In the genomic region with DNA sequence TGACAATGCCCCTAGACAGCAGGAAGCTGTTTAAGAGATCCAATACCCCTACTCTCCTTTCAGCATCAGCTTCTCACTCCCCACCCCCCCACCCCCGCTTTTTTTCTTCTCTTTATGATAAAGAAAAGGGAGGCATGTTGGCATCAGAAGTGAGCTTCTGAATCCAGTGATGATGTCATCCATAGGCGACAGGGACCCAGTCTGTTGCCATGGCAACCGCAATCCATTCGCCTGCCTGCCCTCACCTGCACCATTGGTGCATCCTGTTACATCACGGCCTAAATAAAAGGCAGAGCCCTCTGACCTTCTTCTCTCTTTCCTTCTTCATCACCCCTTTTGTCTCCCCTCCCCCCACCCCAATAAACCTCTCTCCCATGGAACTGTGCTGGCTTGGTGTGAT, we compare ENCODE assay signal across 28 mouse cellular contexts. TPM values are rescaled to one million over a fixed set of nuclear protein-coding genes. Genes with fewer than 3 reads are reported as not detected.
DNase-seq lines count a peak whose midpoint lies in the region; ATAC-seq lines count a peak whose summit lies in the region.
"Had no signal": no experiment of that assay in that cellular context is flagged by ENCODE, and none has a peak within 500 bp of the region (broad histone marks: within the 10 kb centered on the region; RNA-seq: fewer than 3 reads in every experiment).

No protein-coding gene starts in this region.

- peak; percentile 54 for DNase-seq in forebrain, embryonic 14.5 days (ENCODE audit: low spot score)
- no peak for DNase-seq in forebrain, embryonic 10.5 days (ENCODE audit: extremely low spot score, low spot score)
- DNase-seq in retina, embryonic 14.5 days (ENCODE audit: low spot score): peak; percentile 35
- DNase-seq in retina, postnatal 1 day: no peak
- peak; percentile 81 for DNase-seq in R1 (ENCODE audit: low read depth, low spot score)
- no peak for DNase-seq in left cerebral cortex, postnatal 10 days (ENCODE audit: extremely low spot score in 1 of 2, low spot score in 2 of 2)
- DNase-seq: adrenal gland, postnatal 14 days; cerebellum, adult 11 months; gastrocnemius, postnatal 36 days; heart, adult 2 months; heart, postnatal 14 days; kidney, adult 9 months; kidney, postnatal 25 days; liver, postnatal 0 days; right cerebral cortex, adult 18-20 months had no signal

- H3K27me3 ChIP-seq in forebrain, embryonic 14.5 days (replicated peaks; ENCODE audit: control insufficient read depth, insufficient read depth, low read length): no peaks in the 10 kb centered on the region
- no peaks in the 10 kb centered on the region for H3K27me3 ChIP-seq in forebrain, embryonic 10.5 days (ENCODE audit: poor library complexity, severe bottlenecking)
- no peaks in the 10 kb centered on the region for H3K27me3 ChIP-seq in kidney, embryonic 16.5 days (ENCODE audit: insufficient read depth, low read length)
- H3K27me3 ChIP-seq: heart, embryonic 13.5 days; hindbrain, embryonic 13.5 days; intestine, embryonic 15.5 days; neural tube, embryonic 12.5 days had no signal

- no peaks in the 10 kb centered on the region; the same call in 1 of the 2 replicates for H3K36me3 ChIP-seq in forebrain, embryonic 14.5 days (ENCODE audit: control insufficient read depth, insufficient read depth, low read length)
- peaks cover 11% of the 10 kb centered on the region for H3K36me3 ChIP-seq in forebrain, embryonic 10.5 days (replicated peaks)
- H3K36me3 ChIP-seq in kidney, embryonic 16.5 days (ENCODE audit: insufficient read depth, low read length): 0 out of 2 replicates have a peak, but pooled peaks cover 4% of the 10 kb centered on the region
- H3K36me3 ChIP-seq: intestine, embryonic 15.5 days had no signal

- H3K9me3 ChIP-seq in forebrain, embryonic 14.5 days (replicated peaks; ENCODE audit: control insufficient read depth, low read length): no peaks in the 10 kb centered on the region
- H3K9me3 ChIP-seq in forebrain, embryonic 10.5 days: no peaks in the 10 kb centered on the region
- no peaks in the 10 kb centered on the region for H3K9me3 ChIP-seq in kidney, embryonic 16.5 days (ENCODE audit: low read length)
- H3K9me3 ChIP-seq: heart, embryonic 13.5 days; hindbrain, embryonic 13.5 days; intestine, embryonic 15.5 days; midbrain, embryonic 10.5 days; neural tube, embryonic 12.5 days had no signal

- intact Hi-C loops in left cerebral cortex, postnatal 10 days (cut with DNase I): no loop called here

- no peak overlapping the region for H3K9ac ChIP-seq in forebrain, embryonic 14.5 days (ENCODE audit: low read length)
- no peak overlapping the region for H3K9ac ChIP-seq in kidney, embryonic 16.5 days (replicated peaks; ENCODE audit: low read length)
- H3K9ac ChIP-seq: heart, embryonic 13.5 days; hindbrain, embryonic 13.5 days; intestine, embryonic 15.5 days; liver, postnatal 0 days; neural tube, embryonic 12.5 days had no signal

- ATAC-seq in forebrain, embryonic 14.5 days: no peak
- ATAC-seq in kidney, embryonic 16.5 days (ENCODE audit: low FRiP score, low TSS enrichment): no peak
- ATAC-seq: intestine, embryonic 15.5 days; liver, postnatal 0 days; lung, postnatal 0 days had no signal

- no peak overlapping the region for H3K4me2 ChIP-seq in forebrain, embryonic 14.5 days (ENCODE audit: low read length)
- no peak overlapping the region for H3K4me2 ChIP-seq in kidney, embryonic 16.5 days (replicated peaks; ENCODE audit: low read depth, low read length)
- H3K4me2 ChIP-seq: heart, embryonic 13.5 days; hindbrain, embryonic 13.5 days; intestine, embryonic 15.5 days; liver, embryonic 11.5 days; neural tube, embryonic 12.5 days had no signal

- no peak overlapping the region for H3K4me3 ChIP-seq in forebrain, embryonic 14.5 days (ENCODE audit: low read depth, low read length)
- no peak overlapping the region for H3K4me3 ChIP-seq in forebrain, embryonic 10.5 days
- no peak overlapping the region for H3K4me3 ChIP-seq in kidney, embryonic 16.5 days (ENCODE audit: low read length)
- H3K4me3 ChIP-seq: heart, adult 2 months; heart, embryonic 13.5 days; hindbrain, embryonic 13.5 days; intestine, embryonic 15.5 days; layer of hippocampus, adult 2 months; midbrain, embryonic 10.5 days; neural tube, embryonic 12.5 days had no signal

- 29% methylated on average over 5 of the region's 5 CpGs for WGBS in forebrain, embryonic 14.5 days
- WGBS in forebrain, embryonic 10.5 days: 40% methylated on average over 5 of the region's 5 CpGs
- WGBS in kidney, embryonic 16.5 days: 36% methylated on average over 5 of the region's 5 CpGs

- 0 out of 2 replicates have a peak, but pooled peaks cover 4% of the 10 kb centered on the region for H3K4me1 ChIP-seq in forebrain, embryonic 14.5 days (ENCODE audit: control insufficient read depth, insufficient read depth, low read length)
- H3K4me1 ChIP-seq in forebrain, embryonic 10.5 days: peaks cover 8% of the 10 kb centered on the region
- H3K4me1 ChIP-seq in kidney, embryonic 16.5 days (ENCODE audit: insufficient read depth, low read length): peaks cover 6% of the 10 kb centered on the region

- no peak overlapping the region for H3K27ac ChIP-seq in forebrain, embryonic 14.5 days (ENCODE audit: low read depth, low read length)
- no peak overlapping the region for H3K27ac ChIP-seq in forebrain, embryonic 10.5 days
- no peak overlapping the region for H3K27ac ChIP-seq in kidney, embryonic 16.5 days (ENCODE audit: low read length)
- H3K27ac ChIP-seq: heart, adult 2 months; heart, embryonic 13.5 days; hindbrain, embryonic 13.5 days; intestine, embryonic 15.5 days; layer of hippocampus, adult 2 months; midbrain, embryonic 10.5 days; neural tube, embryonic 12.5 days had no signal

RNA-seq across cellular contexts. Expression of a gene that starts 4.3 kb away (rescaled TPM):
- polyA plus RNA-seq in forebrain, embryonic 14.5 days (2014; fragmentation: Nextera tagmentation; extraction: Ambion mirVana): 17.6 and 20.9 TPM in 2 replicates
- polyA plus RNA-seq in forebrain, embryonic 10.5 days (2016; fragmentation: Nextera tagmentation; extraction: Ambion mirVana): 27.6 and 29.9 TPM in 2 replicates
- 1 to 10 TPM; 6.6 to 6.7 TPM for total RNA-seq in left cerebral cortex, postnatal 10 days (2021)
- polyA plus RNA-seq in kidney, embryonic 16.5 days (2015; fragmentation: Nextera tagmentation; extraction: Ambion mirVana): 24.1 and 26.5 TPM in 2 replicates

RNA-seq across cellular contexts. Expression of a gene that starts 30.9 kb away (rescaled TPM):
- 24.1 and 26.0 TPM in 2 replicates for polyA plus RNA-seq in forebrain, embryonic 14.5 days (2014; fragmentation: Nextera tagmentation; extraction: Ambion mirVana)
- polyA plus RNA-seq in forebrain, embryonic 10.5 days (2016; fragmentation: Nextera tagmentation; extraction: Ambion mirVana): 22.1 and 22.2 TPM in 2 replicates
- total RNA-seq in left cerebral cortex, postnatal 10 days (2021): 10 to 100 TPM; 29.3 to 33.8 TPM
- polyA plus RNA-seq in kidney, embryonic 16.5 days (2015; fragmentation: Nextera tagmentation; extraction: Ambion mirVana): 19.1 and 19.3 TPM in 2 replicates

RNA-seq across cellular contexts. Expression of a gene that starts 32.3 kb away (rescaled TPM):
- not detected in 2 replicates for polyA plus RNA-seq in forebrain, embryonic 14.5 days (2014; fragmentation: Nextera tagmentation; extraction: Ambion mirVana)
- polyA plus RNA-seq in forebrain, embryonic 10.5 days (2016; fragmentation: Nextera tagmentation; extraction: Ambion mirVana): 0.42 and 0.65 TPM in 2 replicates
- not detected for total RNA-seq in left cerebral cortex, postnatal 10 days (2021)
- polyA plus RNA-seq in kidney, embryonic 16.5 days (2015; fragmentation: Nextera tagmentation; extraction: Ambion mirVana): 0.26 TPM in 1 of 2 replicates, not detected in the other
- total RNA-seq: adrenal gland, postnatal 14 days; gastrocnemius, adult 18-20 months; gastrocnemius, postnatal 36 days; heart, adult 2 months; heart, postnatal 14 days; layer of hippocampus, adult 2 months; layer of hippocampus, postnatal 25 days had no signal
- polyA plus RNA-seq: heart, adult 2 months; heart, embryonic 13.5 days; liver, postnatal 0 days; lung, postnatal 0 days; small intestine, adult 2 months; stomach, embryonic 16.5 days had no signal

Comparison
In these comparisons a context has a peak if more than half of its experiments do, and no peak if none do; other contexts are left out.
1. DNase-seq: peak in forebrain, embryonic 14.5 days (single experiment), retina, embryonic 14.5 days (single experiment) and R1 (single experiment); none in forebrain, embryonic 10.5 days (single experiment), retina, postnatal 1 day (single experiment) and left cerebral cortex, postnatal 10 days (0 of 2).